Mouse (Mus musculus): ENCODE measurements around the gene P3h1. TPM values are rescaled to one million over a fixed set of nuclear protein-coding genes. Genes with fewer than 3 reads are reported as not detected.
A peak's percentile ranks its signal among the peaks of the same experiment; 100 is the strongest.

Gene P3h1
- polyA plus RNA-seq, 1 experiment from 2014 or later = 7.6 TPM

DNA sequence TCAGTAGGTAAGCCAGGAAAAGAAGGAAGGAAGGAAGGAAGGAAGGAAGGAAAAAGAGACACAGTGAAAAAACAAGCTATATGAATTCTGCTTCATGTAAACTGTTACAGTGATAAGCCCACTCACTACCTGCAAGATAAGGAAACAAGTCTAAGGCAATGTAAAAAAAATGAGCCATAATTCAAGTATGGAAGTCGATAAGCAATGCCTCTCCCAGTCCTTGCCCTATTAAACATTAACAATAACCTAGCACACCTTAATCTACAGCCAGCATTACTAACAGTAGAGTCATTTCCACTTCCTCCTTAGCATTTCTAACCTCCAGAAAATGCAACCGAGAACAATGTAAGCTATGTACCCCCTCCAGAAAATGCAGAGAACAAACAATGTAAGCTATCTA is 52.6 kb downstream of the P3h1 start:
- H3K36me3 ChIP-seq (ENCODE audit: poor library complexity, severe bottlenecking) = peaks cover 69% of the 10 kb centered on the region
- H3K4me2 ChIP-seq = no peak overlapping the region
- no peak for ATAC-seq
- H3K9ac ChIP-seq = no peak overlapping the region
- peaks cover 18% of the 10 kb centered on the region; the same call in 1 of the 2 replicates for H3K4me1 ChIP-seq
- no peaks in the 10 kb centered on the region for H3K9me3 ChIP-seq (replicated peaks)
- H3K4me3 ChIP-seq = no peak overlapping the region
- no peaks in the 10 kb centered on the region for H3K27me3 ChIP-seq
- H3K27ac ChIP-seq = no peak overlapping the region
- 84% methylated on average over 2 of the region's 2 CpGs for WGBS

DNA sequence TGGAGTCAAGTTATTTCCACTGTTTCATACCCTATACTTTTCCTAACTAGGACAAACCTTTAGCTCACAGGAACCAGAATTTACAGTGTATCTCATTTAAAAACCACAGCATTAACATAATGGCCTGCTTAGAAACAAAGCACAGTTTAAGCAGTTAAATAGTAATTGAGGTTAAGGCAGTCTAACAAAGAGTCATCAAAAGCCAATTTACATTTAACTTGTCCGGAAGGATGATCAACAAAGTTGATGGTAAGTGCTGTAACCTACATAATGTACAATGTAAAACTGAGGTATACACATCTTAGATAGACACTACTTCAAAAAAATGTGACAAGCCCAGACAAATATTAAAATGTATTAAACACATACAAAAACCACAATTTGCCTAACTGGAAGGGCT is 59.2 kb downstream of the P3h1 start:
- Histone ChIP-seq H3K27ac (no peak overlapping the region), H3K27me3 (no peaks in the 10 kb centered on the region), H3K4me3 (peak overlapping the region; percentile 96), H3K4me1 (peaks cover 43% of the 10 kb centered on the region), H3K4me2 (peak overlapping the region; percentile 86), H3K9ac (peak overlapping the region; percentile 94), H3K36me3 (ENCODE audit: poor library complexity, severe bottlenecking) (peaks cover 29% of the 10 kb centered on the region), H3K9me3 (replicated peaks) (no peaks in the 10 kb centered on the region)
- ATAC-seq = no peak
- WGBS = 63% methylated on average over 1 of the region's 1 CpGs

DNA sequence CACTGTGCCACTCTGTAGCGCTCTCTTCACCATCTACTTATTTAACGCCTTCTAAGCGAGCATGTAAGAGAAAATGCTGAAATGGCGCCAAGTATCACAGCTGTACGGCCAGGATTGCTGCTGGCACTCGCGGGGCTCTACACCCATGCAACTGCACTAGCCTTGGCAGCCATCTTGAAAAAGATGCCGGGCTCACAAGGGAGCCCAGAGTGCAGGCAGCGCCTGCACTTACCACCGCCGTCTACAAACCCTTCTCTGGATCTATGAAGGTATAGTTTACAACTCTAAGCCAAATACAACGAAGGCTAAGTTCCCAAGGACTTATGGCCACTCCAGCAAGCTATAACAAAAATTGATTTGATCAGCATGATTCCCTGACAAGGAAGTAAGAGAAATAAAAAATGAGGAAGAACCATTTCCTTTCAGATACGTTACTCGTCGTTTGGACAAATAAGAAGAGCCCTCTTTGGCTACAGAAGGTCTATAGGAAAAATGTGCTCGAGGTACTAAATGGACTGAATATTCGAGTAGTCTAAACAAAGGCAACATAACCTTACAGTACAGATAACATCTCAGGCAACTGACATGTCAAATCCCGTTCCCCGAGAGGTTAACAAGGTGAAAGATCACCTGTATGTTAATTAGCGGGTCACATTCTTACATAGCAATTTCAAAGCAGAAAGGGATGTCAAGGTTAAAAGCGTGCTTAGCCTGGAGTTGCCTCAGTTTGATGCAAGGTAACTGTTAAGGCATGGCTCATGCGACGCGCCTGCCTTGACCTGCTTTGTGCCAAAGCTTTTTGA is 60.3 kb downstream of the P3h1 start:
- H3K4me1 ChIP-seq = peaks cover 41% of the 10 kb centered on the region

DNA sequence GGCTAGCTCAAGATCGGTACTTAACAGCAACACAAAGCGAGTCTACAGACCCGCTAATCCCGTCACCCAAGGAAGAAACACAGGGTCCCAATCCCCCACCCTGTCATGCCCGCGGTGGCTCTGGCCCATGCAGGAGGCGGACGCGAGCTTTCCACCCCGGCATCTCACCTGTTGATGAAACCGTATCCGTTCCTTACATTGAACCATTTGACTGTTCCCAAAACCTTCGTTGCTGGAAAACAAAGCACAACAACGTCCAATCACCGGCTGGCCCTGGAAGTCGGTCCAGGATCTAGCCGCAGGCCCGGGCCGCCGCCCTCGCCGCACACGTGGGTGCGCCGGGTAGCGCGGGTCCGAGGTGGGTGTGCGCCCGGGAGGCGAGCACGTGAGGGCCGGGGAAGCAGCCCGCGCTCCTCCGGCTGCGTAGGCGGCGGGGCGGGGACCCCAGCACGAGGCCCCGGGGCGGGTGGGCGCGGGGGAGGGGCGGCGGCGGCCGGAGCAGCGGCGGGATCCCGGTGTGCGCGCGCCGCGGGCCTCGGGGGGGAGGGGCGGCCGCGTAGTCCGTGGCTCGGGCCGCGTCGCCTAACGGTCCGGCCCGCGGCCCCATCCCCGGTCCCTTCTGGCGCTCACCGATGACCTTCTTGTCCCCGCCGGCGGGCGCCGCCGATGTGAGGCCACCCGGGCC is 61.0 kb downstream of the P3h1 start:
- peak overlapping the region; percentile 86 for H3K4me2 ChIP-seq
- no peaks in the 10 kb centered on the region for H3K27me3 ChIP-seq
- H3K36me3 ChIP-seq (ENCODE audit: poor library complexity, severe bottlenecking) = peaks cover 17% of the 10 kb centered on the region
- 0% methylated on average over 42 of the region's 80 CpGs for WGBS
- ATAC-seq = peak; percentile 25
- H3K9ac ChIP-seq = peak overlapping the region; percentile 94
- H3K4me1 ChIP-seq = peaks cover 41% of the 10 kb centered on the region
- no peaks in the 10 kb centered on the region for H3K9me3 ChIP-seq (replicated peaks)
- H3K4me3 ChIP-seq = peak overlapping the region; percentile 96
- peak overlapping the region; percentile 86 for H3K27ac ChIP-seq

More for the DNA sequence above, 60.3 kb downstream of the P3h1 start:
- Histone ChIP-seq H3K9ac (peak overlapping the region; percentile 94), H3K4me3 (peak overlapping the region; percentile 96), H3K27ac (peak overlapping the region; percentile 86), H3K27me3 (no peaks in the 10 kb centered on the region), H3K36me3 (ENCODE audit: poor library complexity, severe bottlenecking) (peaks cover 23% of the 10 kb centered on the region), H3K4me2 (peak overlapping the region; percentile 86), H3K9me3 (replicated peaks) (no peaks in the 10 kb centered on the region)
- 0 out of 2 replicates have a peak, but pooled peaks have one; percentile 25 for ATAC-seq
- WGBS = under 1% methylated on average over 24 of the region's 24 CpGs

DNA sequence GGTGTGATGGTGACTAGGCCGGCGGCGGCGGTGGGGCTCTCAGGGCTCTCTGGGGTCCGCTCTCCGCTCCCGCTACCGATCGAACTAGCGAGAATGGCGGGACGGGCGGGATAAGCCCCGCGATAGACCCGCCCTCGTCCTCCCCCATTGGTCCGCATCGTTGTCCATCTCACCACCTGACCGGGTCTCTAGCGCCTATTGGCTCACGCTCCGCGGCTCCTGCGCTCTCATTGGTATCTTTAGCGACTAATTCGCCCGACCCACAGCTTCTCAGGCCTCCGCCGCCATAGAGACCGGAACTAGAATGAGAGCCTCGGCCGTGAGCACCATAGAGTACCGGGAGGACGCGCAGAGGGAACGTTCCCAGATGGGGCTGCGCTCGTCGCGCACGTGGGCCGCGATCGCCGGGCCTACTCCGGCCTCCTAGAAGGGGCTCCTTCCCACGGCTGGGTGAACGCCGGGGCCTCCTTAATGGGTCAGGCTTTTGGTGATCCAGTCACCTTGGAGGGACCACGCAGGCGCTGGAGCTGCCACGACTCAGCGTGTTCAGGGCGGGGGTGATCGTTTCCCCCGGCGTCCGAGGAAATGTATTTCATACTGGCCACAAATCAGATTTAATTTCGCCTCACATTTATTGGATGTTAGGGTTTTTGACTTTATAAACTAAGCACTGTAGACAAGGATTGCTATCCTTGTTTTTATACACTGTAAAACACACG is 61.9 kb downstream of the P3h1 start, which contains the start of gene Ybx1:
TSS of gene Ybx1 (minus strand) at position 190 of the 719 bp plus-strand sequence.
- ATAC-seq = peak; percentile 99
- Histone ChIP-seq H3K4me3 (peak within 1 kb of the TSS; percentile 96), H3K27ac (peak within 1 kb of the TSS; percentile 93), H3K27me3 (no peaks in the 10 kb centered on the region), H3K9me3 (replicated peaks) (no peaks in the 10 kb centered on the region), H3K4me2 (peak within 1 kb of the TSS; percentile 86), H3K4me1 (peaks cover 38% of the 10 kb centered on the region), H3K9ac (peak within 1 kb of the TSS; percentile 94), H3K36me3 (ENCODE audit: poor library complexity, severe bottlenecking) (peaks cover 13% of the 10 kb centered on the region; the same call in 1 of the 2 replicates)
- WGBS = 0% methylated on average over 41 of the region's 61 CpGs

DNA sequence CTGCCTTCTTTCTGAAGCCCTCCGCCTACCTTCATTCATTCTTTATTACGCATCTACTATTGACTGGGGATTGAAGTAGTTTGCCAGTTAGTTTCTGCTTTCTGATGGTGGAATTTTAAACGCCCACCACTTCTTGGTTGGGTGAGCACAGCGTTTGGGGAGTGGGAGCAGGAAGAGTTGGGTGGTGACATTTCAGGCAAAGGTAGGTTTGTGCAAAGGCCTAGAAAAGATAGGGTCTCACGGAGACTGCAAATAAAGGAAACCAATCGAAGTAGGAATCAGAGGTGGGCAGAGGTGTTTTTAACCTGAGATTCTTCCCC is 62.4 kb downstream of the P3h1 start:
- no peaks in the 10 kb centered on the region for H3K27me3 ChIP-seq
- peak overlapping the region; percentile 87 for H3K9ac ChIP-seq
- H3K4me3 ChIP-seq = peak overlapping the region; percentile 96
- peak overlapping the region; percentile 93 for H3K27ac ChIP-seq
- no peaks in the 10 kb centered on the region for H3K9me3 ChIP-seq (replicated peaks)
- H3K4me2 ChIP-seq = peak overlapping the region; percentile 86
- peaks cover 13% of the 10 kb centered on the region; the same call in 1 of the 2 replicates for H3K36me3 ChIP-seq (ENCODE audit: poor library complexity, severe bottlenecking)
- WGBS = 9% methylated on average over 6 of the region's 6 CpGs
- no peak for ATAC-seq
- peaks cover 33% of the 10 kb centered on the region for H3K4me1 ChIP-seq

DNA sequence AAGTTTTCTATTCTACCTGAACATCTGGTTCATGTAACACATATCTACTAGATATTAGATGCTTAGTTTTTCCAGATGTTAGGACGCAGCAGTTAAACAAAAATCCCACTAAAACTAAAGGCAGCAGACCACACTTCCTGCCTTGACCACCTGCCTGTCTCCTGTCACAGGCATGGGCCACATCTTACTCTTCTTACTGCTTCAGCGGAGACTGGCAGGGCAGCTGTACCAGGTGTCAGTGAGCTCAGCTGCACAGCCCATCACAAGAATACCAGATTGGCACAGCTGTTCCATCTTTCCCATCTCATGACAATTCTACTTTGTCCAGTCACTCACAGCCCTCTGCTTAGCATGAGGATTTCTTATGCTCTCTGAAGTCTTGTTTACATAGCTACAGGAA is 64.6 kb downstream of the P3h1 start:
- 89% methylated on average over 2 of the region's 2 CpGs for WGBS
- Histone ChIP-seq H3K36me3 (ENCODE audit: poor library complexity, severe bottlenecking) (peaks cover 4% of the 10 kb centered on the region), H3K9ac (no peak overlapping the region), H3K4me1 (peaks cover 11% of the 10 kb centered on the region), H3K4me3 (no peak overlapping the region), H3K9me3 (replicated peaks) (no peaks in the 10 kb centered on the region), H3K4me2 (no peak overlapping the region), H3K27ac (no peak overlapping the region), H3K27me3 (no peaks in the 10 kb centered on the region)
- no peak for ATAC-seq

Other genes starting within 250 kb of the P3h1 start
- 95.4 and 96.2 TPM in 2 replicates for gene Slc2a1, start 124.2 kb upstream of the P3h1 start, polyA plus RNA-seq (2015; fragmentation: Nextera tagmentation; extraction: Ambion mirVana)
- gene Zfp691, start 58.7 kb upstream of the P3h1 start, polyA plus RNA-seq (2015; fragmentation: Nextera tagmentation; extraction: Ambion mirVana) = 9.1 and 9.3 TPM in 2 replicates
- 0.87 and 2.1 TPM in 2 replicates for gene Ermap, start 42.9 kb upstream of the P3h1 start, polyA plus RNA-seq (2015; fragmentation: Nextera tagmentation; extraction: Ambion mirVana)
- 212 and 215 TPM in 2 replicates for gene Svbp, start 37.6 kb upstream of the P3h1 start, polyA plus RNA-seq (2015; fragmentation: Nextera tagmentation; extraction: Ambion mirVana)
- not detected in 2 replicates for gene Tmem269, start 14.7 kb upstream of the P3h1 start, polyA plus RNA-seq (2015; fragmentation: Nextera tagmentation; extraction: Ambion mirVana)
- 28.0 and 30.9 TPM in 2 replicates for gene AU022252, start 203 bp upstream of the P3h1 start, polyA plus RNA-seq (2015; fragmentation: Nextera tagmentation; extraction: Ambion mirVana)
- gene Cldn19, start 22.5 kb downstream of the P3h1 start, polyA plus RNA-seq (2015; fragmentation: Nextera tagmentation; extraction: Ambion mirVana) = 0.18 TPM in 2 replicates
- gene Ybx1, start 61.7 kb downstream of the P3h1 start, polyA plus RNA-seq (2015; fragmentation: Nextera tagmentation; extraction: Ambion mirVana) = 763 and 887 TPM in 2 replicates
- 101 and 123 TPM in 2 replicates for gene Ppih, start 87.6 kb downstream of the P3h1 start, polyA plus RNA-seq (2015; fragmentation: Nextera tagmentation; extraction: Ambion mirVana)
- gene Ccdc30, start 182.6 kb downstream of the P3h1 start, polyA plus RNA-seq (2015; fragmentation: Nextera tagmentation; extraction: Ambion mirVana) = 12.4 and 12.5 TPM in 2 replicates
- 15.4 and 17.9 TPM in 2 replicates for gene Ppcs, start 189.5 kb downstream of the P3h1 start, polyA plus RNA-seq (2015; fragmentation: Nextera tagmentation; extraction: Ambion mirVana)
- gene Zmynd12, start 189.9 kb downstream of the P3h1 start, polyA plus RNA-seq (2015; fragmentation: Nextera tagmentation; extraction: Ambion mirVana) = 0.26 and 0.35 TPM in 2 replicates